Mouse (Mus musculus) cerebellum, postnatal 36 days (tissue): ENCODE measurements around the gene Magi2.
"Not testable (repeated sequence)": the region's sequence is repeated elsewhere in the genome, so short reads cannot be mapped to it uniquely, and the experiment has no call there.

Source experiments
- DNase-seq, 2 experiments: peaks; one replicate each; pipeline ENCODE4 v3.0.0; 2021 to 2022; ENCODE audit warnings: mixed read lengths in 2 of 2

Gene Magi2

GRCm38 (mm10) chr5:20723226-20723625 is 1496.4 kb downstream of the Magi2 start:
- DNase-seq = not testable (repeated sequence)

- no peak for DNase-seq
Measured at GRCm38 (mm10) chr5:20738795-20739194, 1512.0 kb downstream of the Magi2 start.

GRCm38 (mm10) chr5:20741193-20741592 is 1514.4 kb downstream of the Magi2 start:
- DNase-seq = no peak

GRCm38 (mm10) chr5:20741936-20742335 is 1515.1 kb downstream of the Magi2 start:
- no peak for DNase-seq

- no peak for DNase-seq
Measured at GRCm38 (mm10) chr5:20748142-20748541, 1521.3 kb downstream of the Magi2 start.

GRCm38 (mm10) chr5:20748856-20749255 is 1522.0 kb downstream of the Magi2 start:
- no peak for DNase-seq

DNA sequence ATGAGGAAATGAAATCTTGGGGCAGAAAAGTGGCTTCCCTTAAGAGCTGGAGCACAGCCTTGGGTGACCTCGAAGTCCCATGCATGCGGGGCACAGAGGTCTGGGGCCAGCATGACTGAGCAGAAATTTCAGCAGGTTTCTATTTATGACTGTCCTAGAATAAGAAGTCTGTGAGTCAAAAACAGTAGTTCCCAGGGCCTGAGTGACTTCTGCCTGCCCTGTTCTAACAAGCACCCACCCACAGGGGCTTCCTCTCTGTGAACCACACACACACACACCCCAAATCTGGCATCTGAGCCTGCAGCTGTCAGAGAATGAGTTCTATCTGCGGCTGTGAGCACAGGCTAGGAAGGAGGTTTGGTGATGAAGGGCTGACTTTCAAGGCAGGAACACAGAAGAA is 1522.7 kb downstream of the Magi2 start:
- DNase-seq = no peak

GRCm38 (mm10) chr5:20751000-20751399 is 1524.2 kb downstream of the Magi2 start:
- DNase-seq = no peak

DNA sequence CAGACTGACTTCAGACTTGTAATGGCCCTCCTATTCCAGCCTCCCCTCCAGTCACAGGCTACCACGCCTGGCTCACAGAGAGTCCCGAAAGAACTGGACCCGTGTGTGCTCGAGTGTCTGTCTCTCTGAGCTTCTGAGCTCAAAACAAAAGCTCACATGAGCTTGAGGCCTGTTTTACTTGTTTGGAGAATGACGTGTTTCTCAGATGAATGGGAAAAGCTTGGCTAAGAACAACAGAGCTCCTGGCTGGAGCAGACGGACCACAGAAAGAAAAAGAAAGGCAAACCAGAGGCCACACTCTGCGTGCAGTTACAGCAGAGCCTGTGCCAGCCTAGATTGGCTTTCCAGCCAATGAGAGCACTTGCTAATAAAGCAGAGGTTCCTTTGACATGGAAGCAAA is 1524.9 kb downstream of the Magi2 start:
- no peak for DNase-seq

- no peak for DNase-seq
Measured at GRCm38 (mm10) chr5:20753096-20753495, 1526.3 kb downstream of the Magi2 start.

- no peak for DNase-seq
Measured at GRCm38 (mm10) chr5:20753963-20754362, 1527.1 kb downstream of the Magi2 start.
